Mouse (Mus musculus) forelimb bud, embryonic 11.5 days (tissue): ENCODE measurements around the gene 1700001O22Rik.

ENCODE experiments used
- DNase-seq: peaks from one replicate; pipeline ENCODE4 v3.0.0-alpha.2; 2012; ENCODE audit warnings: low read depth, low spot score

Gene 1700001O22Rik

DNA sequence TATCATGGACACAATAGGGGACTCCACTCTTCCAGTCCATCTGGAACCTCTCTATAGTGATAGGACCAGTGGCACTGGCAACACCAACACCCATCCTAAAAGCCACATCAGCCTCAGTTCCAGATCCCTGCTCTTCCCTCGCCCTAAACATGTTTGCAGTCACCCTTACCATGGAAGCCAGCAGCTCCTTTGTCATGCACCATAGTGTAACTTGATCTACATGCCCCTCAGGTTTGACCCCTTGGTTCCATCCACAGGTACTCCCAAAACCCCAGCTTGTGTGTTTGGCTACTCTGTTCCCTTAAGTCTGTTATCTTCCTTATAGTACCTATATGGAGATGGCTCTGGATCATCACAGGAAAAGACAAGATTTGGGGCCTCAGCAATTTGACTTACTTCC, 12.9 kb upstream of the 1700001O22Rik start:
- no peak for DNase-seq

DNA sequence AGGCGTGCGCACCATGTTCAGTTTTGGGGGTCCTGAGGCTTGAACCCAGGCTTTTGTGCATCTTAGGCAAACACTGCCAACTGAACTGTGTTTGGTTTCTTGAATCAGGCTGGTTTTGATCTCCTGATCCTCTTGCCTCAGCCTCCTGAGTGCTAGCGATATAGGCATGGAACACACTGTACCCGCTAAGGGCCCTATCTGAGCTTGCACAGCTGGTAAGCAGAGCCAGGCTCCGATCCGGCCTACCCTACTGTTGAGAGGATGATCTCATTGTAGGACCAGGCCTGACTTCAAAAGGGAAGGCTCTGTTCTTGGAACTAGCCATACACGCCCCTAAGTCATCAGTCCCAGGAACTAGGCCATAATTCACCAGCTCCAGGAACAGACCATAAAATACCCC, 7.1 kb upstream of the 1700001O22Rik start:
- no peak for DNase-seq

DNA sequence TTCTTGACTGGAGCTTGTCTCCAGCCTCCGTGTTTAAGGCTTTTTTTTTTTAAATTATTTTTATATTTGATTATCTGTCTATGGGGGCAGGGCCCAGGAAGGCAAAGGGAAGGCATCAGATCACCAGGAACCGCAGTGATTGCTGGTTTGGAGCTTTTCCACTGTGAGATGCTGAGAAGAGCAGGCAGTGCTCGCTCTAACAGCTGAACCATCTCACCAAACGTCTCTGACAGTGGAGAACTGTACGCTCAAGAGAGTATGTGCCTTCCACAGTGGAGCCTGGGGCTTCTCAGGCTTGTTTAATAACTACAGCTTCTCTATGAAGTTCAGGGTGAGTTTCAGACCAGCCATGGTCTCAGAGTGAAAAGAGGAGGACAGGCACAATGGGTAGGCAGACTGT, 6.0 kb upstream of the 1700001O22Rik start:
- no peak for DNase-seq

DNA sequence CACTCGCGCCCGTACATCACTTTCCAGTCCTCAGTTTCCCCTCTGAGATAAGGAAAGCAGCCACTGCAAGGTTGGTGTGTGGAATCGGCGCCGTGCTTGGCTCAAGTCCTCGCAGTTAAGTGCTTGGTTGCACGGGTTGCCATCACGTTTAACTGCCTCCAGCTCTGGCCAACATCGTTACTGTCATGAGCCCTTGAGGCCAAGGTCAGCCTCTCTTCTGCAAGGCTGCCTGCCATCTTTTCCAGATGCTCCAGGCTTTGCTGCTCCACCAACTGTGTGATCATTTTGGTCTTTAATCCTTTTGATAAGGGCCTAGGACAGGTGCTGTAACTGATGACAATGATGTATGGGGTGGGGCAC, 4.8 kb upstream of the 1700001O22Rik start:
- no peak for DNase-seq

DNA sequence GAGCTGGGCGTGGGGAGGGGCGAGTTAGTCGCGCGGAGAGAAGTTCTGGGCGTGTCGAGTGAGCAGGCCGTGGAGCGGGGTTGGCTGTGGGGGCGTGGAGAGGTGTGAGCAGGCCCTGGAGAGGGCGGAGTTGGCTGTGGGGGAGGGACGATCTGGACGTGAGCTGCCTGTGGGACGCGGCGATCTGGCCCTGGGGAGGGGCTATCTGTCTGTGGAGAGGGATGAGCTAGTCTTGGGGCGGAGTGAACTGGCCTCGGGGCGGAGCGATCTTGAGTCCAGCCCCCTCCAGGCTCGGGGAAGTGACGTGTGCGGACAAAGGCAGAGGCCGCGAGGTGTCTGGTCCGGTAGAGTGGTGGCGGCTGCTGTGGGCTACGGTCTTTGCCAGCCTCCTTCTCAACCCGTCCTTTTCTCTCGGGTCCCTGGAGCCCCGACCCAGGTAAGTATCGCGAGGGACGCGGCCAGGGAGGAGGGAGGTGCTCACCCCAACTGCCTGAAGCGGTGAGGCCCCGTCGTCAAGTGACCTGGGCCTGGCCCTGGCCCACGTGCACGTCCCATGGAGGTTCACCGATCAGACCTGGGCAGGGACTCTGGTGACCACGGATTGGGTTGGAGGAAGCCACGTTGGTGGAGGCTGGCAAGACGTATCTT, 4.3 kb upstream of the 1700001O22Rik start, which contains the start of gene Ntmt1:
TSS of gene Ntmt1 (plus strand) at position 179 of the 648 bp plus-strand sequence.
- DNase-seq = peak; percentile 99

DNA sequence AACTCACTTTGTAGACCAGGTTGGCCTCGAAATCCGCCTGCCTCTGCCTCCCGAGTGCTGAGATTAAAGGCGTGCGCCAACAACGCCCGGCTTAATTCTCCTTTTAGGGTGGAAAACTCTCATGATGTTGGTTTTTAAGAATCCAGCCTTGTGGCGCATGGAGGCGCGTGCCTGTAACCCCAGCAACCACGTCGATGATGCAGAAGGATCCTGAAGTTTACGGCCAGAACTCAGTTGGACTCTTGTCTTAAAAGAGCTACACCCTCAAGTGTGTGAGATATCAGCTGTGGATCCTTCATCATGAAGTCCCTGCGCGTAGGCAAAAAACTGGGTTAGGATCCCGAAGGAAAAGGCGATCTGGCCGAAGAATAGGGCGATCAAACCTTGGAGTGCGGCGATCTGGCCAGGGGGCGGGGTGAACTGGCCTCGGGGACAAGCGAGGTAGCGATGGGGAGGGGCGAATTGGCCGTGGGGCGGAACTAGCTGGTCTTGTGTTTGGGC, 3.7 kb upstream of the 1700001O22Rik start:
- no peak for DNase-seq

DNA sequence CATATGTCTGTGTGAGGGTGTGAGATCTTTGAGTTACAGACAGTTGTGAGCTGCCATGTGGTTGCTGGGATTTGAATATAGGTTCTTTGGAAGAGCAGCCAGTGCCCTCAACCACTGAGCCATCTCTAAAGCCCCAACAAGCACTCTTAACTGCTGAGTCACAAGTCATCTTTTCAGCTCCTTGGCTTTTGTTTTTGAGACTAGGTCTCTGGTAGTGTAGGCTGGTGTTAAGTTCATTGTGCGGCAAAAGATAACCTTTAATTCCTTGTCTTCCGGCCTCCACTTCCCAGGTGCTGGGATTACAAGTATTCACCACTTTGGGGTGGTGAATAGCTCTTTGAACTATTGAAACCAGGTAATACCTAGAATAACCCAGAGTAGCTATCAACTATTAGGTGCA, 2.5 kb upstream of the 1700001O22Rik start:
- no peak for DNase-seq

DNA sequence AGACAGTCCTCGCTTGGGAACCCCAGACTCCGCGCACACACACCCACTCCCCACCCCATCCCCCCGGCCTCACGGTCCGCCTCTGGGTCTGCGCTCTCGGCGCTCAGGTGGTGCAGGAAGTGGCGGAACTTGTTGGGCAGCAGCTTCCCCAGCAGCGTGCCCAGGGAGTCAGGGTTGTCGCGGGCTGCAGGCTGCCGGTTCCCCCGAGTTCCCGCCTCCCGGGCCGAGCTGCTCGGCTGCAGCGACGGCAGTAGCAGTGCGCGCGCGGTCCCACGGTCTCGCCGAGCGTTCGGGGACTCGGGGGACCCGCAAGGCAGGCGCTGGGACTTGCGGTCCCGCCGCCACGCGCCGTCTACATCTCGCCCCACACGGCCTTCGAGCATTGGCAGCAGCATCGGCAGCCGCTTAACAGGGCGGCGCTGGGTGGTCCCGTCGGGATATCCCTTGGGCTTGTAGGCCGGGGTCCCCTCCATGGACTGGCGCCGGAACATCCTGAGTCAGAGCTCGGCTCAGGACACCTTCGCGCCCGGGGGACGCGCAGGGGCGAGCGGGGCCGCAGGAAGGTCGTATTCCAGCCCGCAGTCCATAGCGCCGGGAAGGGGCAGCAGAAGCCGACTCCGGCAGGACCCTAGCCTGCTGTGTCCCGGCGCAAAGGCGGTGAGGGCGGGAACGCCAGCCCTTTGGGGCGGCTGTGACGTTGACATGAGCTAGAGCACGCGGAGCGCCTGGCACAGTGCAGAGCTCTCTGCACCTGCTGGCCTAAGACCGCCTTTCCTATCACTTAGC, 2.2 kb downstream of the 1700001O22Rik start:
- DNase-seq = peak; percentile 47

DNA sequence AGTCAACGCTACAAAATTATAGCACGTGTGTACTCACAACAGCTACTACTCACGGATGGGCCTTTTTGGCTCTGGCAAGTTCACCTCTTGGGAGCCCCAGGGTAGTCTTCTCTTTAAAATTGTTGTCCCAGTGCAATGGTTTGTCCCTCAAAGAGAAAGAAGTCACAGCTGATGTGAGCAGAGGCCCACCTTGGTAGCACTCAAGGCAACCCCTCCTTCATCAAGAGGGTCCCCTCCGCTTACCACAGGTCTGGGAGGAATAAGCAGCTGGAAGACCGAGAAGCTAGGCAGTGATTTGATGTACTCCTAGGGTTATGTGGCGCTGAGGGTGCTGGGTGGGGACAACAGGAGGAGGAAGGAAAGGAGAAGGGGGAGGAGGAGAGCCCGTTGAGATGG, 2.8 kb downstream of the 1700001O22Rik start:
- no peak for DNase-seq

DNA sequence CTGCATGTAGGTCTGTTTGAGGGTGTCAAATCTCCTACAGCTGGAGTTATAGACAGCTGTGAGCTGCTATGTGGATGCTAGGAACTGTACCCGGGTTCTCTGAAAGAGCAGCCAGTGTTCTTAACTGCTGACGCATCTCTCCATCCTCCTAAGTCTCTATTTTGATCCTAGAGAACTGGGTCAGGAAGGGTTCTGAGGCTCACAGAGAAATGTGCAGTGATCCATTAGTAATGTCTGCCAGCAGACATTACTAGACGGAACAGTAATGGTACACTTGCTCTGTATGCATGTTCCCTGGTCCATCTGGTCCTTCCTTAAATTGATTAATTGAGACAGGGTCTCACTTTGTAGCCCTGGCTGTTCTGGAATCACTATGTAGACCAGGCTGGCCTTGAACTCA, 4.0 kb downstream of the 1700001O22Rik start:
- no peak for DNase-seq

DNA sequence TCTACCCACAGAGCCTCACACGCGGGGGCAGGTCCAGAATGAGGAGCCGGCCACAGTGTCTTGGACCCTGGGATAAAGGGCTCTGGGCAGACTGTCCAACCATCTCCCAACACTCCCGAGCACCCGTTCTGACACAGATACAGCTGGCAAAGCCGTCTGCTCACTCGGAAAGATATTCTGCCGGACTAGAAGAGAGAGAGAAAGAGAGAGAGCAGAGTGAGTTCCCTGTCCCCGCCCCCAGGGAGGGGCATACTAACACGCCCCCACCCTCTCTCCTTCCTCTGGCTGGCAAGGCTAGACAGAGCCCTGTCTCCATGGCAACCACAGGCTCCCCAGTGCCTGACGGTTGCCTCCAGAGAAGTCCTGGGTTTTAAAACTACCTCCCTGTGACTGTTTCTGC, 7.1 kb downstream of the 1700001O22Rik start:
- peak; percentile 89 for DNase-seq

DNA sequence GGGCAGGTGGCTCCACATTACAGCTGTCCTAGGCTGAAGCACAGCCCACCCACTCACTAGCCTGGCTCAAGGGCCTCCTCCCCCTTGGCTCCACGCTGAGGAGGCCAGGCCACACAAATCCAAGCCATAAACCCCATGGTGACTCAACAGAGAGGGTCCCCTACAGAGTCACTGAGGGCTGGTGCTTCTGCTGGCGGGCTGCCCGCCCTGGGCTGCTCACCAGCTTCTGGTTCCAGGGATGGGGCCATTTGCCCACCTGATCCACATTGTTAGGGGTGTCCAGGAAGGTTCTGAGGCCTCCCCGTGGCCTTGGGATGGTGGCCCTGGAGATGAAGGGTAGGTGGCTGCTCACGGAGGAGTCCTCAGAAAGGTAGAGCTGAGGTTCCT, 7.6 kb downstream of the 1700001O22Rik start:
- no peak for DNase-seq

DNA sequence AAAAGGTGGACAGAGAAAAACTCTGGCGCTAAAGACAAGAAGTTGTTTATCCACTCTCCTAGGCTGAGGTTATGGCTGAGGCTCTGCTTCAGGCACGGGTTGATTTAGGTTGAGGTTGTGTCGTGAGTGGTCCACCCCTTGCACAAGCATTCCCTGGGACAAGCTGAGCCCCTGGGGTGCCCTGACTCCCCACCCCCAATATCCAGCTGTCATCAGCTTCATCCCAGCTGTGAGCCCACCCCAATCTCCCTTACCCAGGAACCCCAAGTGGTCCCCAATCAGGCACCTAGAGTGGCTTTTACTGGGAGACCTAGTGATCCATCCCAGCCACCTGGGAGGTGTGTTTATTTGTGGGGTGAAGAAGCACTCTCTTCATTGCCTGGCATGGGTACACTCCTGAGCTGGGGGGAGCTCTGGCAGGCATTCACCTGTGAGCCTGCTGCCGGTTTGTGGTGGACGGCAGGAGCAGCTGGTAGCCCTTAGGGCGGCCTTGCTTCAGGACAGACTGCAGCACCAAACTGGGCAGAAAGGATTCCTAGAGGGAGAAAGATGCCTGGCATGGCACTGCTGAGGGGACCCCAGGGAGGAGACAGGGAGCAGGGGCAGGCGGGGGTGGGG, 8.1 kb downstream of the 1700001O22Rik start:
- no peak for DNase-seq

DNA sequence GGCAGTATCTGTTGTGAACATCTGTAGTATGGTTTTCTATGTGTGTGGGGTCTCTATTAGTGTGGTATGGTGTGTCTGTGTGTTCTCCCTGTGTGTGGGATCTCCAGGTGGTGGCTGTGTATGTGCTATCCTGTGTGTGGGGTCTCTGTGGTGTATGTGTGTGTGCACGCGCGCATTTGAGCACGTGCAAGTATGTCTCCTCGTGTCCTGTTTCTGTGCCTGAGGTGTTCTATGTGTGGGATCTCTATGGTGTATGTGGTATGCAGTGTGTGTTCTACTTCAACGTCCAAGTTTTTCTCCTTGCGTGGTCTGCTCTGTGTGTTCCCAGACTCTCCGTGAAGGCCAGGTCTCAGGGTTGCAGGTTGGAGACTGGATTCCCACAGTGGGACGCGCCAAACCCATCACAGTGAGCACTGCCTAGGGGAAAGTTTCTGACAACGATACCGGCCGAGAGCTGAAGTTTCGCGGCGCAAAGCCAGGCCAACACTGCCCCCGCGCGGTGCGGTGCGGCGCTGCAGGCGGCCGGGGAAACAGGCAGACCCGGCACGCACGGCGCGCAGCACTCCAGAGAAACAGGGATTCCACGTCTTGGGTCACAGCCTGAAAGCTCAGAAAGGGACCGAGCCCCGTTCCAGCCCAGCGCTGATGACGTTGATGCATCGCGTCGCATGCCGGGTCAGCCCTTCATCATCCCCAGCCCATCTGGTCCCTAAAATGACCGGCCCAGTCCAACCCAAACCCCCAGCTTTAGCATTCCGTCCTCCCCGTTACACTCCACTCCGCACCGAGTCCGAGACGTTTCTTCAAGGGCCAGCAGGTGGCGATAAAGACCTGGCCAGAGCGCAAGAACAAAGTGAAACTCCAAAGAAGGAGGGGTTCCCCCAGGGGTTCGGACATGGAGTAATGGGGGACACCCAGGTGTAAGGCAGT, 9.0 kb downstream of the 1700001O22Rik start:
- DNase-seq = peak; percentile 91

DNA sequence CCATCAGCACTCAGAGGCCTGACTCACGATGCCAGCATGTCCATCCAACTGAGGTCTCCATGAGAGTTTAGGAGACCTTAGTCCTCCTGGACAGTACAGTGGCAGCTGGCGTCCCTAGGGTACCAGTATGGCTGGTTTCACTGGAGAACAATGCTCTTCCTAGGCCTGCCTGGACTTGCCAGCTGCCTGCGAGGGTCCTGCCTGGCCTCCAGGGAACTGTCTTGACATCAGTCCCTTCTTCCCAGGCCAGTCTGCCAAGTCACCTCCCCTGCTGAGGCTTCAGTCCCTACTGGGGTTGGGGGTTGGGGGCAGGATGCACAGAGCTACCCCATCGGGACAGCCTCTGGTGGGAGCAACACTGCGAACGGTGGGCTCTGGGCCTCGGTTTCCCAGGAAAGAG, 11.4 kb downstream of the 1700001O22Rik start:
- no peak for DNase-seq

DNA sequence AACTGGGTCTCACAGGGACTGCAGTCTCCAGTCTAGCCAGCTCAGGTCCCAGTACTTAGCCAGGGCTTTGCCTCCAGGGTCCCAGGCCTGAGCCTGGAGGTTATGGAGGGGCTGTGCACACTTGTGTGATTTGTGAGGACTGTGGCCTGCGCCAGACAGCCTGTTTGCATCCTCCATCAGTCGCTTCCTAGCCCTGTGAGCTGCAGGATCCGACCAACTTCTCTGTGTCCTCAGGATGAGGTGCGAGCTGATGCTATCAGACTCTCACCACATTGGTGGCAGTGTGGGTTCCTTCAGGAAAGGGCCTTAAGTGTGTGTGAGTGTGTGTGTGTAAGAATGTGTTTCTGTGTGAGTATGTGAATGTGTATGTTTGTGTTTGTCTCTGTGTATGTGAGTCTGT, 16.0 kb downstream of the 1700001O22Rik start:
- DNase-seq = no peak

DNA sequence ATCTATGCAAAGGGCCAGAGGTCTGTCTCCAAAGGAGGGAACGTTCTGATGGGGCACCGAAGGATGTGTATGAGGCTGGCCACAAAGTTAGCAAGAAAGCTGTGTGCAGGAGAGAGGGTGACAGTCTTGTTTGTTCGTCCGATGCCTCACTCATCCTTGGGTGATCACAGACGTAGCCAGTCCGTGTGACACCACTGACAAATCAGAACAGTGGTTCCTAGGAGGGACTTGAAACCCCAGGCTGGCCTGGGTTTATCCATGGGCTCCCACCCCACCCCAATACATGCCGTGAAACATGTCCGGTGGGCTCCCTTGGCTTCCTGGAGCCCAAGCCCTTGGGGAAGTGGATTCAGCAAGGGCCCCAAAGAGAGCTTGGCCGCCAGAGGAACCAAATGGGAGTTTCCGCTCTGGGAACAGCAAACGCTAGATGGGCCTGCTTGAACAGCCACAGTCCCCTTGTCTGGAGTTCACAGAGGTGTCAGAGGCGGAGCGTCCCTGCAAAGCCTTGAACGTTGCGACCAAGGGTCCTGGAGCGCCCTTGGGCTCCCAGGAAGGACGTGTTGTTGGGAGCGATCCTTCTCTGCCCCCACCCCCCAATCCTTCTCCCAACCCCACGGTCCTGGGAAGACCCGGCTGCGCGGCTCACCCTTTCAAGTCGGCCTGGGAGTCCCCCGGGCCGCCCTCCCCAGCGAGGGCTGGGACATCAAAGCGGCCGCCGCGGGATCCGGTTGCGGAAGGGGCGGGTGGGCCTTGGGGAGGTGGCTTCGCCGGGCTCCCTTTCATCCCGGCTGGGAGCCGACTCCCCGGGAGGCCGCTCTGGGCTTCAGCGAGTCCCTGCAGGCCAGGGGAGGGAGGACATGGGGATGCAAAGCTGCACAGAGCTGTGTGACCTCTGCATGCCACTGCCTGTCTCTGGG, 19.1 kb downstream of the 1700001O22Rik start:
- peak; percentile 65 for DNase-seq

DNA sequence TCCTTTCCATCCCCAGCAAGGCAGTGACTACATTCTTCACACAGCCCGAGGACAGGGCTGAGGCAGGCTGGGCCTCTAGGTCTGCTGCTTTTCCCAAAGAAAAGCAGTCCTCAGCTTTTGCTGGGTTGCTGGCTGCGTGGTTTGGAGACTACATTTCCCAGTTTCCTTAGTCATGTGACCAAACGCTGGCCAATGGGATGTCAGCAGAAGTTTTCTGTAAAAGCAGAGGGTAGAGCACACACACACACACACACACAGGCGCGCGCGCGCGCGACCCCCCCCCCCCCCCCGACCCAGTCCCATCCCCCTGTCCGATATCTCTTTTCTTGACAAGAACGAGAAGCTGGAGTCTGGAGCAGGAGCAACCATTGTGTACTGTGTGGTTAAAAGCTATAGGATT, 20.1 kb downstream of the 1700001O22Rik start:
- DNase-seq = peak; percentile 74

DNA sequence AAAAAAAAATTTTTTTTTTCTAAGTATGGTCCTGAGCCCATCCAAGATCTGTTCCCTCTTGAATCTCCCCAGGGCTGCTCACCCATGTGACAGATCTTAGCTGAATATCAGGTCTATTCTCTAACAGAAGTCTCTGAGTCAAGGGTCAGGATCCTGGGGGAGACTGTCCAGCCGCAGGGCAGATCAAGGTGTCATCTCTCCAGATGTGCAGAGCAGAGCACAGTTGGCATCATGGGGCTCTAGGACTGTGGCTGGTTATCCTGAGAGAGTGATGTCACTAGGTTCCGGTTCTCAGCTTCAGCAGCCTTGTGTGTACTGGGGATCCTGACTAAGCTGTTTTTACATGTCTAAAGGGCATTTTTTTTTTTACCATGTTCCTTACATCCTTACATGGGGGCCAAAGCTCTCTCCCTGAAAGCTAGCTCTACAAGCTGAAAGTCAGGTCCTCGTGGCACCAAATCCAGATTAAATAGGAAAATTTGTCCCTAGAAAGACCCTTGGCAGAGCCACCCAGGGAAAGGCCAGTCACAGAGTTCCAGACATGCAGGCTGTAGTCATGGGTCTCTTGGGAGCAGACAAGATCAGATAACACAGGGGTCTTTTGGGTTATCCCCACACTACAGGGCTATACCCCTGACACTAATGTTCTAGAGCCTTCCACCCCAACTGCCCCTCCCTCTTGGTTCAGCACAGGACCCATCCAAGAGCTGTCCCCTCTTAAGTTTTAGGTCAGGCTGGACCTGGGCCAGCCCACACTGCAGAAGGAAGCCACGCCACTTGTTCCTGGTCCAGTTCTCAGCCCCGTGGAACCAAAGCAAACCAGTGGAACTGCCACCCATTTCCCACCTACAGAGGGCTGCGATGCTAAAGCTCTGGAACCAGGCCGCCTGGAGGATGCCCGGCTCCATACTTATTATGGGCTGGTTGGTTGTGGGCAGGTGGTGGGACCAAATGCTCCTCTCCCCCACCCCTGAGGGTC, 20.9 kb downstream of the 1700001O22Rik start:
- no peak for DNase-seq
